Mouse (Mus musculus): ENCODE data around the gene Mlxipl. TPM values are rescaled to one million over a fixed set of nuclear protein-coding genes. Genes with fewer than 3 reads are reported as not detected.
A peak's percentile ranks its signal among the peaks of the same experiment; 100 is the strongest.

Gene Mlxipl
- total RNA-seq, 2 experiments from 2014 or later: 3.7 to 3.8 TPM

DNA sequence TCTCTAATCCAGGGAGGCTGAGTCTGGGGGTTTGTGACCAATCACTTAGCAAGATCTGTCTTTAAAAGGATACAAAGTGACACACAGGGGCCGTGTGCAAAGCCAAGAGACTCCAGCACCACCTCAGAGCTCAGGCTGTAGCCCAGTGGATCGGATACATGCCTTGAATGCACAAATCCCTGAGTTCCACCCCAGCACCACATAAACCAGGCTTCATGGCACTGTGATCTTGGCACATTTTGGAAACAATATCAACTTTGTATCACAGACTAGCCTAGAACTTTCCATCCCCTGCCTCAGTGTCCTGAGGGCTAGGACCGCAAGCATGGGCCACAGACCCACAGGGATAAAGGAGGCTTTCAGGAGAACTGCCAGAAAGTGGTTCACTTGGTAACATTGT, 23.7 kb upstream of the Mlxipl start:
- DNase-seq (ENCODE audit: extremely low spot score in 1 of 2, low spot score in 2 of 2): no peak
- intact Hi-C loops (cut with DNase I): no loop called here
- no peak for TF ChIP-seq CTCF (IDR thresholded peaks at IDR 0.05)
- no peak overlapping the region for H3K27ac ChIP-seq
- no peak overlapping the region for H3K4me3 ChIP-seq

DNA sequence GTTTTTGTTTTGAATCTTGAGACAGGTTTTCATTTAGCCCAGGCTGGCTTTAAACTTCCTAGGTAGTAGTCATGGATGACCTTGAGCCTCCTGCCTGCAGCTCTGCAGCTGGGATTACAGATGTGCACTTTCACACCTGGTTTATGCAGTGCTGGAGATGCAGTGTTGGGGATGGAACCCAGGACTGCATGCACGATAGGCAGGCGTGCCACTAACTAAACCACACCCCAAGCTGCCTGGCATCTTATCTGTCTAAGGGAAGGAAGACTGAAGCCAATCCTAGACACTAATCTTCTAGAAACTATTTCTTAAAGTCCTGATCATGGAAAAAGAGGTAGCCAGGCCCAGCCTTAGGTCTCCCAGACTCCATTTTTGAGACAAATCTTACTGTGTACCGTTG, 19.2 kb upstream of the Mlxipl start:
- Histone ChIP-seq H3K4me3 (no peak overlapping the region), H3K27ac (no peak overlapping the region)
- TF ChIP-seq CTCF (IDR thresholded peaks at IDR 0.05): no peak
- DNase-seq (ENCODE audit: extremely low spot score in 1 of 2, low spot score in 2 of 2): no peak
- intact Hi-C loops (cut with DNase I): no loop called here

- intact Hi-C loops (cut with DNase I): no loop called here
- TF ChIP-seq CTCF (IDR thresholded peaks at IDR 0.05): no peak
- Histone ChIP-seq H3K4me3 (no peak overlapping the region), H3K27ac (no peak overlapping the region)
- no peak for DNase-seq (ENCODE audit: extremely low spot score in 1 of 2, low spot score in 2 of 2)
Measured at GRCm38 (mm10) chr5:135072061-135072460, 17.6 kb upstream of the Mlxipl start.

DNA sequence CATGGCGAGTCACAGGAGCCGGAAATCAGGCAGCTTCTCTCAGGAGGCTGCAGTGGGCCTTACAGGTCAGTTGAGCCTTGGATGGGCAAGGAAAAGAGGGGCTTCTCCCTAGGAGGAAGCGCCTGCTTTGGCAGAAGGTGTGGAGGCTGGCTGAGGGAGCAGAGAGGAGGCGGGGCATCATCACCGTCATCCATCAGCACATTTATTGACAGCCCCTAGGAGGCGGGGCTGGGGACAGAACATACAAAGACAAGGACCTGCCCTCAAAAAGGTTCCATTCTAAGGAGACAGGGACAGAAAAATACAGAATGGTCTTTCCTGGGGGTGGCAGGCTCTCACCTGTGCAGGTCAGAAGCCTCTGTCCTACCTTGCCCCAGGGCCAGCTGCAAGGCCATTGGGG, 17.0 kb upstream of the Mlxipl start:
- Histone ChIP-seq H3K27ac (no peak overlapping the region), H3K4me3 (no peak overlapping the region)
- no peak for TF ChIP-seq CTCF (IDR thresholded peaks at IDR 0.05)
- intact Hi-C loops (cut with DNase I): no loop called here
- DNase-seq (ENCODE audit: extremely low spot score in 1 of 2, low spot score in 2 of 2): no peak

GRCm38 (mm10) chr5:135073349-135074150, 16.1 kb upstream of the Mlxipl start:
- H3K27ac ChIP-seq: no peak overlapping the region
- TF ChIP-seq CTCF (IDR thresholded peaks at IDR 0.05): no peak
- no peak overlapping the region for H3K4me3 ChIP-seq
- intact Hi-C loops (cut with DNase I): no loop called here
- DNase-seq (ENCODE audit: extremely low spot score in 1 of 2, low spot score in 2 of 2): no peak

DNA sequence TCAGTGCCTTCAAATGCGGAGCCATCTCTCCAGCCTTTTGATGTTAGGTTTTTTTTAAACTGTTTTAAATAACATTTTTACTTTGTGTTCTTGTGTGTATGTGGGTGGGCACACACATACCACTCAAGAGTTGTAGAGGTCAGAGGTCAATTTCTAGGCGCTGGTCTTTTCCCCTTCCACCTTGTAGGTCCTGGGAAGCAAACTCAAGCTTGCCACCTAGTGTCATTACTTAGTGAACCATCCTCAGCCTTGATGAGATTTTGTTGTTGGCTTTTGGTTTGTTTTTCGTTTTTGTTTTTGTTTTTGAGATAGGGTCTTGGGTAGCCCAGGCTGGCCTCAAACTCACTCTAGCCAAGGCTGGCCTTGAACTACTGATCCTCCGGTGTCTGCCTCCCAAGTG, 14.0 kb upstream of the Mlxipl start:
- H3K27ac ChIP-seq: no peak overlapping the region
- intact Hi-C loops (cut with DNase I): no loop called here
- TF ChIP-seq CTCF (IDR thresholded peaks at IDR 0.05): peak; percentile 33
- DNase-seq (ENCODE audit: extremely low spot score in 1 of 2, low spot score in 2 of 2): no peak
- no peak overlapping the region for H3K4me3 ChIP-seq

DNA sequence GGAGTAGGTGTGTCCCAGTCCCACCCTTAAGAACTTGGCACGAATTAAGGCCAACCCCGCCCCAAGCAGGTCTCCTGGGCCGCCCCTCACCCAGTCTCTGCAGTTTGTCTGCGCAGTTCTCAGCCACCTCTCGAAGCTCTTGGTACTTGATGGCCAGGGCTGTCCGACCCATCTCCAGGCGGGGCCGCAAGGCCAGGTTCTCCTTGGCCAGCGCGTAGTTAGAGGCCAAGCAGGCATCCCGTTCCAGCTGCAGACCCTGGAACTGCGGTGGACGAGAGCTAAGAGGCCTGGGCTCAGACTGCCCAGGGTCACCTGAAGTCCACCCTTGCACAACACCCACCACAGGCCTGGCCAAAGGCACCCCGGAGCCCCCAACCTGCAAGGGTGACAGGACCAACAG, 13.3 kb upstream of the Mlxipl start:
- DNase-seq (ENCODE audit: extremely low spot score in 1 of 2, low spot score in 2 of 2): no peak
- Histone ChIP-seq H3K4me3 (no peak overlapping the region; the same call in 1 of the 2 replicates), H3K27ac (no peak overlapping the region)
- intact Hi-C loops (cut with DNase I): no loop called here
- no peak for TF ChIP-seq CTCF (IDR thresholded peaks at IDR 0.05)

DNA sequence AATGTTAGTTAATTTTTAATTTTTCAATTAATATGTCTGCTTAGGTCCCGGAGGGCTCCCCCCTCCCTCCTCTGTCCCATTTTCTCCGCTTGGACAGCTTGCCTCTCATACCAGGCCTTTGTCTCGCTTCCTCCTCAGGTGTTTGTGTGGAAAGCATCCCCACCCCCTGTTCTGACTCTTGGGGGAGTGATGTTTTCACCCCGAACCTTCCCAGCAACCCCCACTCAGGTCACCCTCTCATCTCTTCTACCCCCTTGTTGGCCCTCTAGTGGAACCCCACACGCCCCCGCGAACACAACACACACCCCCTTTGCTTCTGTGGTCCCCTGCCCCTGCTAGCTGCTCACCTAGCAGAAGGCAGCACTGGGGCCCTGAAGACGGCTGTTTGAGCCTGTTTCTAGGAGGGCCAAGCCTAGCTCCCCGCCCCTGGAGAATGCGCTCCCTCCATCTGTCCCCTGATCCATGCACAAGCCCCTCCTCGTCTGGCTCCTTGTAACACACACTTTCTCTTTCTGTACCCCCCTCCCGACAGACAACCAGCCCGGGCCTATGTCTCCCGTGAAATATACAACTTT, 12.7 kb upstream of the Mlxipl start:
- intact Hi-C loops (cut with DNase I): loop anchor here (1.0 kb wide), 1 partner anchor 64 kb away; no protein-coding TSS in a partner anchor
- no peak for TF ChIP-seq CTCF (IDR thresholded peaks at IDR 0.05)
- H3K4me3 ChIP-seq: peak overlapping the region; percentile 84
- peak; percentile 22 to 37 for DNase-seq (ENCODE audit: extremely low spot score in 1 of 2, low spot score in 2 of 2)
- H3K27ac ChIP-seq: peak overlapping the region; percentile 11; the same call in 1 of the 2 replicates

- peak; percentile 94 to 98 for DNase-seq (ENCODE audit: extremely low spot score in 1 of 2, low spot score in 2 of 2)
- intact Hi-C loops (cut with DNase I): loop anchor here (1.0 kb wide), 1 partner anchor 65 kb away; no protein-coding TSS in a partner anchor
- peak; percentile 90 for TF ChIP-seq CTCF (IDR thresholded peaks at IDR 0.05)
- H3K27ac ChIP-seq: peak within 1 kb of the TSS; percentile 89
- H3K4me3 ChIP-seq: peak within 1 kb of the TSS; percentile 84
Measured at GRCm38 (mm10) chr5:135077564-135078481, 11.9 kb upstream of the Mlxipl start, which contains the start of gene Vps37d. Vps37d (minus strand) TSS chr5:135078266.

- intact Hi-C loops (cut with DNase I): no loop called here
- TF ChIP-seq CTCF (IDR thresholded peaks at IDR 0.05): no peak; the same call in 1 of the 2 replicates
- no peak for DNase-seq (ENCODE audit: extremely low spot score in 1 of 2, low spot score in 2 of 2)
- Histone ChIP-seq H3K4me3 (peak overlapping the region; percentile 84), H3K27ac (no peak overlapping the region)
Measured at GRCm38 (mm10) chr5:135078482-135078810, 11.2 kb upstream of the Mlxipl start.

GRCm38 (mm10) chr5:135079578-135079977, 10.1 kb upstream of the Mlxipl start:
- no peak overlapping the region for H3K27ac ChIP-seq
- no peak for DNase-seq (ENCODE audit: extremely low spot score in 1 of 2, low spot score in 2 of 2)
- intact Hi-C loops (cut with DNase I): no loop called here

GRCm38 (mm10) chr5:135080539-135080938, 9.2 kb upstream of the Mlxipl start:
- Histone ChIP-seq H3K4me3 (no peak overlapping the region), H3K27ac (no peak overlapping the region)
- intact Hi-C loops (cut with DNase I): loop anchor here (10.0 kb wide), 1 partner anchor 156 kb away; no protein-coding TSS in a partner anchor
- TF ChIP-seq CTCF (IDR thresholded peaks at IDR 0.05): no peak
- no peak for DNase-seq (ENCODE audit: extremely low spot score in 1 of 2, low spot score in 2 of 2)

More at GRCm38 (mm10) chr5:135079578-135079977, 10.1 kb upstream of the Mlxipl start:
- H3K4me3 ChIP-seq: no peak overlapping the region
- TF ChIP-seq CTCF (IDR thresholded peaks at IDR 0.05): no peak
